Mouse (Mus musculus): ENCODE data around the gene Rasl11a.
"Not testable (repeated sequence)": the region's sequence is repeated elsewhere in the genome, so short reads cannot be mapped to it uniquely, and the experiment has no call there.

The Rasl11a gene

GRCm38 (mm10) chr5:146844301-146844941 lies 450 bp upstream of the Rasl11a start:
- DNase-seq, result no peak

GRCm38 (mm10) chr5:146846489-146846888 lies 1.6 kb downstream of the Rasl11a start:
- DNase-seq, result no peak

- DNase-seq, result no peak
Measured at GRCm38 (mm10) chr5:146848936-146849582, 4.2 kb downstream of the Rasl11a start.

GRCm38 (mm10) chr5:146856106-146856505 lies 11.2 kb downstream of the Rasl11a start:
- DNase-seq, result no peak

- no peak for DNase-seq
Measured at GRCm38 (mm10) chr5:146857620-146858019, 12.7 kb downstream of the Rasl11a start.

- DNase-seq, result no peak
Measured at GRCm38 (mm10) chr5:146858772-146859171, 13.9 kb downstream of the Rasl11a start.

GRCm38 (mm10) chr5:146859246-146859645 lies 14.4 kb downstream of the Rasl11a start:
- no peak for DNase-seq

- peak; percentile 19 for DNase-seq
Measured at GRCm38 (mm10) chr5:146860222-146860998, 15.5 kb downstream of the Rasl11a start.

GRCm38 (mm10) chr5:146861588-146861987 lies 16.7 kb downstream of the Rasl11a start:
- no peak for DNase-seq

GRCm38 (mm10) chr5:146865511-146865910 lies 20.6 kb downstream of the Rasl11a start:
- no peak for DNase-seq

- DNase-seq, result peak; percentile 53
Measured at GRCm38 (mm10) chr5:146866277-146866676, 21.4 kb downstream of the Rasl11a start.

- DNase-seq, result peak; percentile 75
Measured at GRCm38 (mm10) chr5:146867246-146867945, 22.5 kb downstream of the Rasl11a start.

GRCm38 (mm10) chr5:146867946-146868314 lies 23.1 kb downstream of the Rasl11a start:
- no peak for DNase-seq

- DNase-seq, result no peak
Measured at GRCm38 (mm10) chr5:146872981-146873631, 28.2 kb downstream of the Rasl11a start.

- no peak for DNase-seq
Measured at GRCm38 (mm10) chr5:146876024-146876423, 31.2 kb downstream of the Rasl11a start.

GRCm38 (mm10) chr5:146877882-146878281 lies 33.0 kb downstream of the Rasl11a start:
- not testable (repeated sequence) for DNase-seq

GRCm38 (mm10) chr5:146882261-146882660 lies 37.4 kb downstream of the Rasl11a start:
- DNase-seq, result no peak

- DNase-seq, result no peak
Measured at GRCm38 (mm10) chr5:146883053-146883452, 38.2 kb downstream of the Rasl11a start.

- DNase-seq, result no peak
Measured at GRCm38 (mm10) chr5:146883486-146884272, 38.8 kb downstream of the Rasl11a start.

GRCm38 (mm10) chr5:146891127-146891526 lies 46.3 kb downstream of the Rasl11a start:
- no peak for DNase-seq

- no peak for DNase-seq
Measured at GRCm38 (mm10) chr5:146892904-146893303, 48.0 kb downstream of the Rasl11a start.
